Mouse (Mus musculus): Measurements from ENCODE around the gene Ranbp9. TPM values are rescaled to one million over a fixed set of nuclear protein-coding genes. Genes with fewer than 3 reads are reported as not detected.

Gene Ranbp9
- polyA plus RNA-seq, 1 experiment from 2014 or later: 8.8 TPM

DNA sequence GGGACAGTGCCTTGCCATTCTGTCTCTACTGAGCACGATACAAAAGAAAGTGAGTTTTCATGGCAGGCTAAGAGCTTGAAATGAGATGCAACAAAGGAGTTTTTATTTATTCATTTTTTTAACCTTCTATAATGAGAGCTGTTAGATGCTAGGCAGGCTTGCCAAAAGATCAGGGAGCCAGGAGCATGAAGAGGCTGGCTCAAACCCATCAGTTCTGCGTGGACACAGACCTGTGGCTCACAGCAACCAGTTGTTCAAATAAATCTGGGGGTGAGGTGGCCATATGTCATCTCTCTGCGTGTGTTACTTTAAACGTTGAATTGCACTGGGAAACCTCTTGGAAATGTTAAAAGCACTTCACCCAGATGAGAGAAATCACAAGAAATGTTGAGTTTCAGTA is 127.7 kb downstream of the Ranbp9 start:
- Histone ChIP-seq H3K9me3 (no peaks in the 10 kb centered on the region), H3K27ac (no peak overlapping the region), H3K4me2 (no peak overlapping the region), H3K4me1 (0 out of 2 replicates have a peak, but pooled peaks cover 7% of the 10 kb centered on the region), H3K4me3 (no peak overlapping the region), H3K36me3 (no peaks in the 10 kb centered on the region), H3K27me3 (no peaks in the 10 kb centered on the region), H3K9ac (no peak overlapping the region)
- no peak for ATAC-seq (ENCODE audit: insufficient number of reproducible peaks, low FRiP score, low TSS enrichment, low read depth)
- 57% methylated on average over 4 of the region's 4 CpGs for WGBS

Other genes starting within 250 kb of the Ranbp9 start
- gene Gfod1, start 177.1 kb downstream of the Ranbp9 start, polyA plus RNA-seq (2015; fragmentation: Nextera tagmentation; extraction: Ambion mirVana): 0.89 and 1.2 TPM in 2 replicates
- gene Sirt5, start 115.8 kb downstream of the Ranbp9 start, polyA plus RNA-seq (2015; fragmentation: Nextera tagmentation; extraction: Ambion mirVana): 24.3 and 25.7 TPM in 2 replicates
- 115 and 135 TPM in 2 replicates for gene Nol7, start 82.9 kb downstream of the Ranbp9 start, polyA plus RNA-seq (2015; fragmentation: Nextera tagmentation; extraction: Ambion mirVana)
- 12.7 and 15.4 TPM in 2 replicates for gene Mcur1, start 78.9 kb upstream of the Ranbp9 start, polyA plus RNA-seq (2015; fragmentation: Nextera tagmentation; extraction: Ambion mirVana)
- gene Rnf182, start 134.4 kb upstream of the Ranbp9 start, polyA plus RNA-seq (2015; fragmentation: Nextera tagmentation; extraction: Ambion mirVana): 6.6 TPM in 2 replicates

Data from limb, embryonic 15.5 days (tissue).